Mouse (Mus musculus): ENCODE measurements around the gene Efcc1. TPM values are rescaled to one million over a fixed set of nuclear protein-coding genes. Genes with fewer than 3 reads are reported as not detected.

Efcc1 gene
- polyA plus RNA-seq, 1 experiment from 2014 or later, result 6.2 TPM

GRCm38 (mm10) chr6:87732151-87733011 is 1.7 kb downstream of the Efcc1 start:
- H3K4me2 ChIP-seq, result peak overlapping the region; percentile 92
- H3K4me3 ChIP-seq, result peak overlapping the region; percentile 61
- H3K36me3 ChIP-seq, result no peaks in the 10 kb centered on the region
- H3K9me3 ChIP-seq, result no peaks in the 10 kb centered on the region
- peaks cover 39% of the 10 kb centered on the region for H3K4me1 ChIP-seq (replicated peaks)
- WGBS, result under 1% methylated on average over 53 of the region's 53 CpGs
- peaks cover 34% of the 10 kb centered on the region for H3K27me3 ChIP-seq
- no peak for ATAC-seq (ENCODE audit: low FRiP score)
- 0 out of 2 replicates have a peak overlapping the region, but pooled peaks have one; percentile 18 for H3K27ac ChIP-seq
- H3K9ac ChIP-seq, result peak overlapping the region; percentile 87

- peak overlapping the region; percentile 61 for H3K4me3 ChIP-seq
- WGBS, result 24% methylated on average over 14 of the region's 14 CpGs
- peaks cover 34% of the 10 kb centered on the region for H3K27me3 ChIP-seq
- no peaks in the 10 kb centered on the region for H3K36me3 ChIP-seq
- H3K4me2 ChIP-seq, result peak overlapping the region; percentile 92
- ATAC-seq (ENCODE audit: low FRiP score), result no peak
- H3K27ac ChIP-seq, result no peak overlapping the region; the same call in 1 of the 2 replicates
- no peaks in the 10 kb centered on the region for H3K9me3 ChIP-seq
- peak overlapping the region; percentile 87 for H3K9ac ChIP-seq
- peaks cover 49% of the 10 kb centered on the region for H3K4me1 ChIP-seq (replicated peaks)
These were observed 2.7 kb downstream of the Efcc1 start for GRCm38 (mm10) chr6:87733131-87733930.

GRCm38 (mm10) chr6:87734136-87734535 is 3.5 kb downstream of the Efcc1 start:
- Histone ChIP-seq H3K27me3 (peaks cover 33% of the 10 kb centered on the region), H3K4me2 (0 out of 2 replicates have a peak overlapping the region, but pooled peaks have one; percentile 92), H3K4me3 (no peak overlapping the region), H3K9ac (no peak overlapping the region; the same call in 1 of the 2 replicates), H3K9me3 (no peaks in the 10 kb centered on the region), H3K36me3 (no peaks in the 10 kb centered on the region), H3K4me1 (replicated peaks) (peaks cover 54% of the 10 kb centered on the region), H3K27ac (no peak overlapping the region)
- 68% methylated on average over 5 of the region's 5 CpGs for WGBS
- no peak for ATAC-seq (ENCODE audit: low FRiP score)

GRCm38 (mm10) chr6:87736923-87737322 is 6.3 kb downstream of the Efcc1 start:
- Histone ChIP-seq H3K4me2 (no peak overlapping the region), H3K36me3 (no peaks in the 10 kb centered on the region), H3K9ac (no peak overlapping the region), H3K4me3 (no peak overlapping the region), H3K27ac (no peak overlapping the region), H3K9me3 (no peaks in the 10 kb centered on the region), H3K27me3 (peaks cover 33% of the 10 kb centered on the region), H3K4me1 (replicated peaks) (peaks cover 37% of the 10 kb centered on the region)
- ATAC-seq (ENCODE audit: low FRiP score), result no peak
- WGBS, result 82% methylated on average over 4 of the region's 4 CpGs

- Histone ChIP-seq H3K27ac (no peak overlapping the region), H3K4me3 (no peak overlapping the region), H3K9me3 (no peaks in the 10 kb centered on the region), H3K4me1 (replicated peaks) (peaks cover 25% of the 10 kb centered on the region), H3K27me3 (peaks cover 24% of the 10 kb centered on the region), H3K9ac (peak overlapping the region; percentile 5; the same call in 1 of the 2 replicates), H3K36me3 (no peaks in the 10 kb centered on the region), H3K4me2 (no peak overlapping the region)
- ATAC-seq (ENCODE audit: low FRiP score), result peak; percentile 12; the same call in 1 of the 2 replicates
- 20% methylated on average over 4 of the region's 4 CpGs for WGBS
These were observed 7.4 kb downstream of the Efcc1 start for GRCm38 (mm10) chr6:87737921-87738626.

GRCm38 (mm10) chr6:87739898-87740297 is 9.2 kb downstream of the Efcc1 start:
- Histone ChIP-seq H3K9me3 (no peaks in the 10 kb centered on the region), H3K27ac (peak overlapping the region; percentile 2; the same call in 1 of the 2 replicates), H3K4me1 (replicated peaks) (peaks cover 16% of the 10 kb centered on the region), H3K4me3 (no peak overlapping the region), H3K9ac (no peak overlapping the region), H3K36me3 (no peaks in the 10 kb centered on the region), H3K27me3 (0 out of 2 replicates have a peak, but pooled peaks cover 9% of the 10 kb centered on the region), H3K4me2 (no peak overlapping the region)
- no peak for ATAC-seq (ENCODE audit: low FRiP score)
- 57% methylated on average over 6 of the region's 6 CpGs for WGBS

GRCm38 (mm10) chr6:87740496-87740895 is 9.8 kb downstream of the Efcc1 start:
- Histone ChIP-seq H3K27ac (no peak overlapping the region), H3K4me1 (replicated peaks) (peaks cover 16% of the 10 kb centered on the region), H3K9ac (no peak overlapping the region), H3K4me3 (no peak overlapping the region), H3K9me3 (no peaks in the 10 kb centered on the region), H3K27me3 (0 out of 2 replicates have a peak, but pooled peaks cover 9% of the 10 kb centered on the region), H3K36me3 (no peaks in the 10 kb centered on the region), H3K4me2 (no peak overlapping the region)
- no peak for ATAC-seq (ENCODE audit: low FRiP score)

- ATAC-seq (ENCODE audit: low FRiP score), result no peak
- peaks cover 16% of the 10 kb centered on the region for H3K4me1 ChIP-seq (replicated peaks)
- H3K9me3 ChIP-seq, result no peaks in the 10 kb centered on the region
- H3K4me2 ChIP-seq, result no peak overlapping the region
- H3K9ac ChIP-seq, result no peak overlapping the region
- no peak overlapping the region for H3K27ac ChIP-seq
- no peaks in the 10 kb centered on the region for H3K36me3 ChIP-seq
- 93% methylated on average over 8 of the region's 8 CpGs for WGBS
- no peak overlapping the region for H3K4me3 ChIP-seq
- H3K27me3 ChIP-seq, result 0 out of 2 replicates have a peak, but pooled peaks cover 9% of the 10 kb centered on the region
These were observed 11.3 kb downstream of the Efcc1 start for GRCm38 (mm10) chr6:87741978-87742377.

GRCm38 (mm10) chr6:87742804-87743203 is 12.1 kb downstream of the Efcc1 start:
- Histone ChIP-seq H3K27me3 (0 out of 2 replicates have a peak, but pooled peaks cover 9% of the 10 kb centered on the region), H3K27ac (no peak overlapping the region), H3K9me3 (no peaks in the 10 kb centered on the region), H3K36me3 (no peaks in the 10 kb centered on the region), H3K9ac (no peak overlapping the region), H3K4me1 (replicated peaks) (peaks cover 11% of the 10 kb centered on the region), H3K4me3 (no peak overlapping the region), H3K4me2 (no peak overlapping the region)
- 79% methylated on average over 5 of the region's 5 CpGs for WGBS
- no peak for ATAC-seq (ENCODE audit: low FRiP score)

GRCm38 (mm10) chr6:87743281-87743680 is 12.6 kb downstream of the Efcc1 start:
- ATAC-seq (ENCODE audit: low FRiP score), result no peak
- WGBS, result 77% methylated on average over 5 of the region's 5 CpGs
- H3K9me3 ChIP-seq, result no peaks in the 10 kb centered on the region

GRCm38 (mm10) chr6:87744632-87745031 is 14.0 kb downstream of the Efcc1 start:
- Histone ChIP-seq H3K4me1 (replicated peaks) (no peaks in the 10 kb centered on the region), H3K36me3 (no peaks in the 10 kb centered on the region), H3K4me2 (no peak overlapping the region), H3K27me3 (0 out of 2 replicates have a peak, but pooled peaks cover 6% of the 10 kb centered on the region), H3K4me3 (no peak overlapping the region), H3K9me3 (no peaks in the 10 kb centered on the region), H3K27ac (no peak overlapping the region), H3K9ac (no peak overlapping the region)
- no peak for ATAC-seq (ENCODE audit: low FRiP score)
- WGBS, result 92% methylated on average over 3 of the region's 3 CpGs

More at GRCm38 (mm10) chr6:87743281-87743680, 12.6 kb downstream of the Efcc1 start:
- Histone ChIP-seq H3K27me3 (0 out of 2 replicates have a peak, but pooled peaks cover 9% of the 10 kb centered on the region), H3K36me3 (no peaks in the 10 kb centered on the region), H3K27ac (no peak overlapping the region), H3K4me2 (no peak overlapping the region), H3K9ac (no peak overlapping the region), H3K4me3 (no peak overlapping the region), H3K4me1 (replicated peaks) (peaks cover 6% of the 10 kb centered on the region)
